Mouse (Mus musculus): ENCODE results near the gene Cxcr5. TPM values are rescaled to one million over a fixed set of nuclear protein-coding genes. Genes with fewer than 3 reads are reported as not detected.

Cxcr5 gene
- total and polyA plus RNA-seq, 2 experiments from 2014 or later: not detected

DNA sequence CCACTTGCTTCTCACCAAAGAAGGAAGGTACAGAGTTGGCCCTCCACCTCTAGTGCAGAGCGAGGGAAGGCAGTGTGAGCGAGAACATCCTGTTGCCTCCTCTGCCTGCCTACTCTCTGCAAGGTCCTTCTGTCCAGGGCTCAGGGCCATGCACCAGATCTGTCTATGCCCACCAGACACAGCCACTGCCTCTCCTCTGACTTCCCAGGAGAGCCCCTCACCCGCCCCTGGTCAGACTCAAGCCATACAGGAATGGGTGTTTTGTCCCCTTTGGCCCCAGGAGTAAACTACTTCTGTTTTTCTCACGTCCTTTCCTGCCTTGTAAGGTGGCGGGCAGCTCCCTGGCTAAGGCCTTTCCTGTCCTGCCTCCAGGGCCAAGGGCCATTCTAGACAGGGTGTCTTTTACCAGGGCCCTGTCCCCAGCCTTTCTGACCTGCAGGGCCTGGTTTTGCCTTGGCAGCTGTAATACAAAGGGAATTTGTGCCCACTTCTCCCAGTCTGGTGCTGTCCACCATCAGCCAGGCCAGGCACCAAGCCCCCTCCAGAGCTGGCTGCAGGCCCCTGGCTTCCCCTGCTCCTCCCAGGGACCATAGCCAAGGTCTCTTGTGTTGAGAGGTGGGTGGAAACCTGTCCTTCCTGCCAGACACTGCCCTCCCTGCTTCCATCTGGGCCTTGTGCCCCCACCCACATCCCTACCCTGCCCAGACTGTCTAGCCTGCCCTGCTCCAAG lies 50.6 kb downstream of the Cxcr5 start:
- Histone ChIP-seq H3K9me3 (ENCODE audit: low read length) (no peaks in the 10 kb centered on the region), H3K4me3 (ENCODE audit: low read length) (no peak overlapping the region), H3K9ac (replicated peaks; ENCODE audit: low read length) (no peak overlapping the region), H3K4me1 (ENCODE audit: insufficient read depth, low read length) (peaks cover 16% of the 10 kb centered on the region), H3K27me3 (ENCODE audit: insufficient read depth, low read length) (no peaks in the 10 kb centered on the region), H3K36me3 (ENCODE audit: insufficient read depth, low read length) (peaks cover 26% of the 10 kb centered on the region; the same call in 1 of the 2 replicates), H3K27ac (peak overlapping the region; percentile 52), H3K4me2 (ENCODE audit: low read depth, low read length) (no peak overlapping the region)
- DNase-seq (ENCODE audit: low spot score) (peak; percentile 76), ATAC-seq (peak; percentile 46; the same call in 1 of the 2 replicates)
- 53% methylated on average over 5 of the region's 5 CpGs for WGBS
- no peak for TF ChIP-seq CTCF (IDR thresholded peaks at IDR 0.05; ENCODE audit: low read depth)

DNA sequence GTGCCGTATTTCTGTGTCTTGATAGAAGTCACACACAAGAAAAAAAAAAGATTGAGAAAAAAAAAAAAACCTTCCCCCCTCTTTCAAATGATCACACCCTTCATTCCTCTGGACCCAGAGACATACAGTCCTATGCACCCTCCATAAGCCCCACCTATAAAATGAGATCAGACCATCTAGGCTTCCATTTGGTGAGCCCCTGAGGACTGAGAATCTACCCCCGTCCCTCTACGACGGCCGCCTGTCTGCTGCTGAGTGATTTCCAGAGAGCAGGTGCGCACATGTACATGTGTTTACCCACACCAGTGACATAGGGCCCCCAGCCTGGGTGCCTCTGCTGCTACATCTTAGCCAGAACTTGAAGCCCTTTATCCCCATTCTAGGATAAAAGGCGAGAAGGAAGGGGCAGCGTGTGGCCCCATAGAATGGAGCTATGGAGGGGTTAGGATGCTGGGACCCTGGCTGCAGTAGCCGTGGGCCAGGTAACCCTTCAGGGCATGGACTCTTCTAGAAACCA lies 51.3 kb downstream of the Cxcr5 start:
- Histone ChIP-seq H3K9me3 (ENCODE audit: low read length) (no peaks in the 10 kb centered on the region), H3K4me1 (ENCODE audit: insufficient read depth, low read length) (peaks cover 16% of the 10 kb centered on the region), H3K9ac (replicated peaks; ENCODE audit: low read length) (no peak overlapping the region), H3K4me2 (ENCODE audit: low read depth, low read length) (peak overlapping the region; percentile 53), H3K4me3 (ENCODE audit: low read length) (no peak overlapping the region), H3K36me3 (ENCODE audit: insufficient read depth, low read length) (peaks cover 27% of the 10 kb centered on the region; the same call in 1 of the 2 replicates), H3K27ac (peak overlapping the region; percentile 69), H3K27me3 (ENCODE audit: insufficient read depth, low read length) (no peaks in the 10 kb centered on the region)
- ATAC-seq (peak; percentile 28), DNase-seq (ENCODE audit: low spot score) (no peak)
- no peak for TF ChIP-seq CTCF (IDR thresholded peaks at IDR 0.05; ENCODE audit: low read depth)
- WGBS: 23% methylated on average over 9 of the region's 9 CpGs

DNA sequence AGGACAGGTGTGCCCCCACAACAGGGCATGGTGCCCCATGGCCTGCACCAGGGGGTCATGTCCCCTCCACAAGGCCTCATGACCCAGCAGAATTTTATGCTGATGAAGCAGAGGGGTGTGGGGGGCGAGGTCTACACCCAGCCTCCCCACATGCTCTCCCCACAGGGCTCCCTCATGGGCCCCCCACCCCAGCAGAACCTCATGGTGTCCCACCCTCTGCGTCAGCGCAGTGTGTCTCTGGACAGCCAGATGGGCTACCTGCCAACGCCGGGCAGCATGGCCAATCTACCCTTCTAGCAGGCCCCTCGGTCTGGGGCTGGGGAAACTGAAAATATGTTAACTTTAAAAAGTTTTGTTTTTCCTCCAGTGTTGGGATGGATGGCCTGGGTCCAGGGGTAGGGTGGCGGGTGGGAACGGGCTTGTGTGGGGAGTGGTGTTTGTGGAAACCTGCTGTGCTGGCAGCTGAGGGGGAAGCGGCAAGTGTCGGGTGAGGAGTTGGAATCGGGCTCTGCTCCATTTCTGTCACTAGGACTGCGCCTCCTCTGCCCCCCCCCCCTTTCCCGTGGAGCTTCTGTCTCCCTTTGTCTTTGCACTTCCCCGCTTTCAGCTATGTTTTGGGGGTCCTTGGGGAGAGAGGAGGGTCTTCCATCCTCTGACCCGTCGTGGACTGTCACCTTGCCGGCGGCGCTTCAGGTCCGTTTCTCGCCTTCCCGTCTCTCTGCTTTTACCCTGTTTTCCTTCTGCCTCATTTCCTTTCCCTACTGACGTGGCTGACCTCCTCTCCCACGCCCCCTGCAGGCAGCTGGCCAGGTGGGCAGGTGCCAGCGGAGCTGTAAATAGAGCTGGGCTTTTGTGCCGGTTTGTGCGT lies 52.0 kb downstream of the Cxcr5 start:
- WGBS: 6% methylated on average over 27 of the region's 27 CpGs
- TF ChIP-seq CTCF (IDR thresholded peaks at IDR 0.05; ENCODE audit: low read depth): peak; percentile 73
- no peaks in the 10 kb centered on the region for H3K9me3 ChIP-seq (ENCODE audit: low read length)
- DNase-seq (ENCODE audit: low spot score) (peak; percentile 87), ATAC-seq (peak; percentile 50)
- H3K4me2 ChIP-seq (ENCODE audit: low read depth, low read length): peak overlapping the region; percentile 53
- H3K4me3 ChIP-seq (ENCODE audit: low read length): peak overlapping the region; percentile 13; the same call in 1 of the 2 replicates
- H3K9ac ChIP-seq (replicated peaks; ENCODE audit: low read length): peak overlapping the region; percentile 28; the same call in 1 of the 2 replicates
- no peaks in the 10 kb centered on the region for H3K27me3 ChIP-seq (ENCODE audit: insufficient read depth, low read length)
- peak overlapping the region; percentile 69 for H3K27ac ChIP-seq
- H3K36me3 ChIP-seq (ENCODE audit: insufficient read depth, low read length): peaks cover 27% of the 10 kb centered on the region; the same call in 1 of the 2 replicates
- H3K4me1 ChIP-seq (ENCODE audit: insufficient read depth, low read length): peaks cover 16% of the 10 kb centered on the region

DNA sequence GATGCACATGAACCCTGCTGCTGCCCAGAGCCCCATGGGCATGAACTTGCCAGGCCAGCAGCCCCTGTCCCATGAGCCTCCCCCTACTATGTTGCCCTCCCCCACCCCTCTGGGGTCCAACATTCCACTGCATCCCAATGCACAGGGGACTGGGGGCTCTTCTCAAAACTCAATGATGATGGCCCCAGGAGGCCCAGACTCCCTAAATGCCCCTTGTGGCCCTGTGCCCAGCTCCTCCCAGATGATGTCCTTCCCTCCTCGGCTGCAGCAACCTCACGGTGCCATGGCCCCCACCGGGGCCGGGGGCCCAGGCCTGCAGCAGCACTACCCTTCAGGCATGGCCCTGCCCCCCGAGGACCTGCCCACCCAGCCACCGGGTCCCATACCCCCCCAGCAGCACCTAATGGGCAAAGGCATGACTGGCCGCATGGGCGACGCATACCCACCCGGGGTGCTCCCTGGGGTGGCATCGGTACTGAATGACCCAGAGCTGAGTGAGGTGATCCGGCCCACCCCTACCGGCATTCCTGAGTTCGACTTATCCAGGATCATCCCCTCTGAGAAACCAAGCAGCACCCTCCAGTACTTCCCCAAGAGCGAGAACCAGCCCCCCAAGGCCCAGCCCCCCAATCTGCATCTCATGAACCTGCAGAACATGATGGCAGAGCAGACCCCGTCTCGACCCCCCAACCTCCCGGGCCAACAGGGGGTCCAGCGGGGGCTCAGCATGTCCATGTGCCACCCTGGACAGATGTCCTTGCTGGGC lies 52.8 kb downstream of the Cxcr5 start:
- H3K4me1 ChIP-seq (ENCODE audit: insufficient read depth, low read length): peaks cover 16% of the 10 kb centered on the region
- no peak overlapping the region for H3K4me2 ChIP-seq (ENCODE audit: low read depth, low read length)
- ATAC-seq (no peak), DNase-seq (ENCODE audit: low spot score) (no peak)
- H3K9me3 ChIP-seq (ENCODE audit: low read length): no peaks in the 10 kb centered on the region
- 64% methylated on average over 19 of the region's 19 CpGs for WGBS
- no peak overlapping the region for H3K4me3 ChIP-seq (ENCODE audit: low read length)
- peak overlapping the region; percentile 28; the same call in 1 of the 2 replicates for H3K9ac ChIP-seq (replicated peaks; ENCODE audit: low read length)
- peak overlapping the region; percentile 69; the same call in 1 of the 2 replicates for H3K27ac ChIP-seq
- no peaks in the 10 kb centered on the region for H3K27me3 ChIP-seq (ENCODE audit: insufficient read depth, low read length)
- TF ChIP-seq CTCF (IDR thresholded peaks at IDR 0.05; ENCODE audit: low read depth): no peak
- peaks cover 27% of the 10 kb centered on the region; the same call in 1 of the 2 replicates for H3K36me3 ChIP-seq (ENCODE audit: insufficient read depth, low read length)

DNA sequence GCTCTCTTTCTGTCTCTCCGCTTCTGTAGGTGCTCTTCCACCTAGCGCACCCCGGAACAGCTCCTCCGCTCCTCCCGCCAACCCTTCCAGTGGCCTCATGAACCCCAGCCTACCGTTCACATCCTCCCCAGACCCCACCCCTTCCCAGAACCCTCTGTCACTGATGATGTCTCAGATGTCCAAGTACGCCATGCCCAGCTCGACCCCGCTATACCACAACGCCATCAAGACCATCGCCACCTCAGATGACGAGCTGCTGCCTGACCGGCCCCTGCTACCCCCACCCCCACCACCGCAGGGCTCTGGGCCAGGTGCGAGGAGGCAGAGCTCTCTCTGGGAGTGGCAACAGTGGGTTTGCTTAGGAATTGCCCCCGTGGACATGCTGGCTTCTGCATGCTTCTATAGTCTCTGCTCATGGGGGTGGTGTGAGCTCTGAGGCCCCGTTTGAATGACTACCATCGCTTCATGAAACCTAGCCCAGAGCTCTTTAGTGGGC lies 53.5 kb downstream of the Cxcr5 start:
- DNase-seq (ENCODE audit: low spot score): no peak
- no peak overlapping the region for H3K27ac ChIP-seq
- TF ChIP-seq CTCF (IDR thresholded peaks at IDR 0.05; ENCODE audit: low read depth): no peak
- no peak overlapping the region for H3K4me2 ChIP-seq (ENCODE audit: low read depth, low read length)
- no peaks in the 10 kb centered on the region for H3K9me3 ChIP-seq (ENCODE audit: low read length)
- no peak overlapping the region for H3K9ac ChIP-seq (replicated peaks; ENCODE audit: low read length)
- peaks cover 16% of the 10 kb centered on the region for H3K4me1 ChIP-seq (ENCODE audit: insufficient read depth, low read length)
- H3K36me3 ChIP-seq (ENCODE audit: insufficient read depth, low read length): peaks cover 27% of the 10 kb centered on the region; the same call in 1 of the 2 replicates
- 78% methylated on average over 18 of the region's 18 CpGs for WGBS
- no peak overlapping the region for H3K4me3 ChIP-seq (ENCODE audit: low read length)
- no peaks in the 10 kb centered on the region for H3K27me3 ChIP-seq (ENCODE audit: insufficient read depth, low read length)
- ATAC-seq: no peak

DNA sequence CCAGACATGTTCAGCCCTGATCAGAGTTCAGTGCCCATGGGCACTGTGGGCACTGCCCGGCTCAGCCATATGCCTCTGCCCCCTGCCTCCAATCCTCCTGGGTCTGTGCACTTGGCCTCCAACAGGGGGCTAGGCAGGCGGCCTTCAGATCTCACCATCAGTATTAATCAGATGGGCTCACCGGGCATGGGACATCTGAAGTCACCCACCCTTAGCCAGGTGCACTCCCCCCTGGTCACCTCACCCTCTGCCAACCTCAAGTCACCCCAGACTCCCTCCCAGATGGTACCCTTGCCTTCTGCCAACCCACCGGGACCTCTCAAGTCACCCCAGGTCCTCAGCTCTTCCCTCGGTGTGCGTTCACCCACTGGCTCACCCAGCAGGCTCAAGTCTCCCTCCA lies 54.3 kb downstream of the Cxcr5 start:
- ATAC-seq (no peak), DNase-seq (ENCODE audit: low spot score) (no peak)
- no peak overlapping the region for H3K4me2 ChIP-seq (ENCODE audit: low read depth, low read length)
- 94% methylated on average over 6 of the region's 6 CpGs for WGBS
- TF ChIP-seq CTCF (IDR thresholded peaks at IDR 0.05; ENCODE audit: low read depth): no peak
- H3K9ac ChIP-seq (replicated peaks; ENCODE audit: low read length): no peak overlapping the region
- H3K27me3 ChIP-seq (ENCODE audit: insufficient read depth, low read length): no peaks in the 10 kb centered on the region
- no peak overlapping the region for H3K27ac ChIP-seq
- H3K4me1 ChIP-seq (ENCODE audit: insufficient read depth, low read length): peaks cover 16% of the 10 kb centered on the region
- H3K4me3 ChIP-seq (ENCODE audit: low read length): no peak overlapping the region
- peaks cover 27% of the 10 kb centered on the region; the same call in 1 of the 2 replicates for H3K36me3 ChIP-seq (ENCODE audit: insufficient read depth, low read length)
- H3K9me3 ChIP-seq (ENCODE audit: low read length): no peaks in the 10 kb centered on the region
